Mouse (Mus musculus) G1E (cell line): ENCODE measurements around the gene Zfp966. TPM values are rescaled to one million over a fixed set of nuclear protein-coding genes. Genes with fewer than 3 reads are reported as not detected.
"Not testable (repeated sequence)": the region's sequence is repeated elsewhere in the genome, so short reads cannot be mapped to it uniquely, and the experiment has no call there.

Experiments used
- ATAC-seq: 2 replicates; pipeline ENCODE4 v1.8.0; 2016; ENCODE audit warnings: mild to moderate bottlenecking; ENCODE audit not compliant: insufficient number of reproducible peaks, poor library complexity, low FRiP score, severe bottlenecking; ENCODE audit errors: extremely low read depth
- DNase-seq: peaks from one replicate; pipeline ENCODE4 v3.0.0; 2012; ENCODE audit warnings: low spot score
- H3K27me3 ChIP-seq: 2 replicates; pipeline ENCODE4 v1.6.1; 2012; ENCODE audit warnings: mild to moderate bottlenecking, low read length, inconsistent platforms; ENCODE audit not compliant: insufficient read depth
- H3K36me3 ChIP-seq: replicated peaks from 2 replicates; pipeline ENCODE3; 2012; ENCODE audit warnings: mild to moderate bottlenecking, inconsistent platforms
- H3K4me1 ChIP-seq: 2 replicates; pipeline ENCODE4 v1.6.1; 2012; ENCODE audit warnings: low read depth, low read length, inconsistent platforms, mixed read lengths; ENCODE audit not compliant: insufficient read depth
- H3K4me3 ChIP-seq: 2 replicates; pipeline ENCODE4 v1.5.1; 2012; ENCODE audit warnings: low read depth, mild to moderate bottlenecking, inconsistent platforms, low read length, moderate library complexity, mixed read lengths
- H3K9me3 ChIP-seq: replicated peaks from 2 replicates; pipeline ENCODE4 v1.6.1; 2012; ENCODE audit warnings: inconsistent platforms
- polyA plus RNA-seq: library from polyadenylated mRNA; stranded (reverse); fragments of >175 nt; gene quantifications from 2 replicates; pipeline ENCODE4 v1.2.3, GENCODE M21; 2012
- total RNA-seq, 2 experiments: library from RNA; stranded (forward) in 1 of 2; stranded (reverse) in 1 of 2; fragments of 200-1000 nt in 1 of 2; fragments of >200 nt in 1 of 2; fragmentation: Nextera tagmentation in 1 of 2; gene quantifications; 2 replicates each; pipeline ENCODE4 v1.2.3; 2014 to 2017

Gene Zfp966
- total RNA-seq (2014; fragmentation: Nextera tagmentation), result 18.3 and 20.3 TPM in 2 replicates
- 16.4 and 19.8 TPM in 2 replicates for total RNA-seq (2017)
- 0.07 and 0.74 TPM in 2 replicates for polyA plus RNA-seq

DNA sequence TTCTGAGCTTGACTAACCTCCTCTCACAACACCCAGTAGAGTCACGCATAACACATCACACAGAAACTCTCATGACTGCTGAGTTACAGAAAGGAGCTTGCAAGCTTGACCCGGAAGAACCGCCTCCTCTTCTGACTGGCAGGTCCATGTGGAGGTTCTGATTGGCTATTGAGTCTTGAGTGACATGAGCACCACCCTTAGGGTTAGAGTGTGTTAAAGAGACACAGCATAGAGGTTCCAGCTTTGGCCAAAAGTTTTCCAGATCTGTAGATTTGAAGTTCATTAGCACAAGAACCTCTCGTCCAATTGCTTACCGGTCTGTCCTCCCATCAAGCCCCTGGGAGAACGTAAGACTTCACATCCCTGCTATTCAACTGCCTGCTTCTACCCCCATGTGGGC is at the start of gene Zfp966:
Gene Zfp966 (minus strand): TSS at position 101 of the 400 bp plus-strand sequence.
- not testable (repeated sequence) for H3K9me3 ChIP-seq, H3K36me3 ChIP-seq, H3K27me3 ChIP-seq, DNase-seq, H3K4me1 ChIP-seq, ATAC-seq, H3K4me3 ChIP-seq

DNA sequence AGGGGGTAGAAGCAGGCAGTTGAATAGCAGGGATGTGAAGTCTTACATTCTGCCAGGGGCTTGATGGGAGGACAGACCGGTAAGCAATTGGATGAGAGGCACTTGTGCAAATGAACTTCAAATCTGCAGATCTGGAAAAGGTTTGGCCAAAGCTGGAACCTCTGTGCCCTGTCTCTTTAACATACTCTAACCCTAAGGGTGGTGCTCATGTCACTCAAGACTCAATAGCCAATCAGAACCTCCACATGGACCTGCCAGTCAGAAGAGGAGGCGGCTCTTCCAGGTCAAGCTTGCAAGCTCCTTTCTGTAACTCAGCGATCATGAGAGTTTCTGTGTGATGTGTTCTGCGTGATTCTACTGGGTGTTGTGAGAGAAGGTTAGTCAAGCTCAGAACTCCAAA is 34.1 kb upstream of the Zfp966 start, which contains the start of gene Gm2026:
Gene Gm2026 (plus strand): TSS at position 301 of the 400 bp plus-strand sequence.
- not testable (repeated sequence) for H3K4me3 ChIP-seq, H3K27me3 ChIP-seq, H3K9me3 ChIP-seq, H3K4me1 ChIP-seq, DNase-seq, ATAC-seq, H3K36me3 ChIP-seq

GRCm38 (mm10) chr2:175869024-175869423 is 61.9 kb downstream of the Zfp966 start, which contains the start of gene Gm6710:
Gm6710 (plus strand) TSS chr2:175869219.
- DNase-seq, H3K27me3 ChIP-seq, H3K9me3 ChIP-seq, H3K36me3 ChIP-seq, H3K4me3 ChIP-seq, H3K4me1 ChIP-seq: not testable (repeated sequence)
- peak; percentile 76 for ATAC-seq

Other genes starting within 250 kb of the Zfp966 start
- 2.7 TPM in 1 of 2 replicates, not detected in the other for gene Zfp969, start 227.5 kb downstream of the Zfp966 start, total RNA-seq (2014; fragmentation: Nextera tagmentation)
- gene Zfp969, start 227.5 kb downstream of the Zfp966 start, total RNA-seq (2017), result not detected in 2 replicates
- gene Zfp969, start 227.5 kb downstream of the Zfp966 start, polyA plus RNA-seq, result 0.13 and 0.18 TPM in 2 replicates
- not detected in 2 replicates for gene Gm2007, start 189.6 kb downstream of the Zfp966 start, total RNA-seq (2014; fragmentation: Nextera tagmentation)
- gene Gm2007, start 189.6 kb downstream of the Zfp966 start, total RNA-seq (2017), result 0.06 and 0.16 TPM in 2 replicates
- not detected in 2 replicates for gene Gm2007, start 189.6 kb downstream of the Zfp966 start, polyA plus RNA-seq
- gene Gm14288, start 130.0 kb downstream of the Zfp966 start, total RNA-seq (2014; fragmentation: Nextera tagmentation), result 9.4 and 10.6 TPM in 2 replicates
- 1.9 and 10.2 TPM in 2 replicates for gene Gm14288, start 130.0 kb downstream of the Zfp966 start, total RNA-seq (2017)
- not detected in 2 replicates for gene Gm14288, start 130.0 kb downstream of the Zfp966 start, polyA plus RNA-seq
- gene Gm6710, start 61.9 kb downstream of the Zfp966 start, total RNA-seq (2014; fragmentation: Nextera tagmentation), result 18.4 and 33.0 TPM in 2 replicates
- gene Gm6710, start 61.9 kb downstream of the Zfp966 start, total RNA-seq (2017), result 12.5 and 14.3 TPM in 2 replicates
- gene Gm6710, start 61.9 kb downstream of the Zfp966 start, polyA plus RNA-seq, result 0.11 and 0.25 TPM in 2 replicates
- gene Gm2026, start 34.2 kb upstream of the Zfp966 start, total RNA-seq (2014; fragmentation: Nextera tagmentation), result 16.6 and 18.6 TPM in 2 replicates
- gene Gm2026, start 34.2 kb upstream of the Zfp966 start, total RNA-seq (2017), result 11.8 and 24.5 TPM in 2 replicates
- gene Gm2026, start 34.2 kb upstream of the Zfp966 start, polyA plus RNA-seq, result not detected in 2 replicates
- gene Gm2004, start 218.7 kb upstream of the Zfp966 start, total RNA-seq (2014; fragmentation: Nextera tagmentation), result 10.0 and 15.0 TPM in 2 replicates
- gene Gm2004, start 218.7 kb upstream of the Zfp966 start, total RNA-seq (2017), result 14.8 and 17.8 TPM in 2 replicates
- 0.22 and 0.24 TPM in 2 replicates for gene Gm2004, start 218.7 kb upstream of the Zfp966 start, polyA plus RNA-seq